Mouse (Mus musculus) adrenal gland, postnatal 10 days (tissue): Measurements from ENCODE around the gene Serhl. TPM values are rescaled to one million over a fixed set of nuclear protein-coding genes. Genes with fewer than 3 reads are reported as not detected.

Experiments used
- DNase-seq: peaks from one replicate; pipeline ENCODE4 v3.0.0; 2021; ENCODE audit warnings: mixed read lengths
- total RNA-seq, 2 experiments: library from RNA; stranded (reverse); gene quantifications; 2 replicates each; pipeline ENCODE4 v1.2.3; 2021

Serhl gene
- total RNA-seq, 2 experiments from 2014 or later: 71.2 to 89.2 TPM

DNA sequence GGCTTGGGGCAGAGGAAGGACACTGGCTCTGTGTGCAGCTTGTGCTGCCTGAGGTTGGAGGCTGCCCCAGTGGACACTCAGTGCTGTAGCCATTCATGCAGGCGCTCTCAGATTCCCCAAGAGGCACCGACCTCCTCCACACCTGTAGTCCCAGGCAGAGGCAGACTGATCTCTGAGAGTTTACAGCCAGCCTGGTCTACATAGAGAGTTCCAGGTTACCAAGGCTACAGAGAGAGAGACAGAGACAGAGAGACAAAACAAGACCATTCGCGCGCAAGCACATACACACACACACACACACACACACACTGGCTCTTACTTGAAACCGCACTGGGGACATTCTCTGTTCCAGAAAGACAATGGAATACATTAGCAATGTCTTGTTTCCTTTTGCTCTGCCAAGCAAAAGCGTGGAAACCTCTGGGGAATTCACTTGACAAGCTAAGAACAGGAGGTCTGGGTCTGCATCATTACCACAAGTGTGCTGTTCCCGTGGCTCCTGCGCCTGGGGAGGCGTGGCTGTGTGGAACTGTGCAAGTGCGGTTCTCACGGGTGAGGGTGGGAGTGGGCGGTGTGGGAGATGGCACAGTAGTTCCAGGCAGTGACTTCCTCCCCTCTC, 5.2 kb upstream of the Serhl start:
- peak; percentile 30 for DNase-seq

DNA sequence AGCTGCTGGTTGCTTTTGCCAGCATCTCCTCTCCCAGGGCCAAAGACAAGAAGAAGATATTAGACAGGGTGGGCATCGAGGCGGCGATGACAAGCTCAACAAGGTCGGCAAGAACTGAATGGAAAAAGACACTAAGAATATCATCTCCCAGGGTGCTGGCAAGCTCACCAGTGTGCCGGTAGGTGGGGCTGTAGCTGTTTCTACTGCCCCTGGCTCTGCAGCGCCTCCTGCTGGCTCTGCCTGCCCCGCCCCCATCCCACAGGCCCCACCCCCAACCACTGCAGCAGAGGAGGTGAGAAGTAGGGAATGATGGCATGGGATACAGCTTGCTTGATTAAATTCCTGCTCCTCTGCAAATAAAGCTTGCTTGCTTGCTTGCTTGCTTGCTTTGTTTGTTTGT, 3.4 kb upstream of the Serhl start:
- peak; percentile 79 for DNase-seq

DNA sequence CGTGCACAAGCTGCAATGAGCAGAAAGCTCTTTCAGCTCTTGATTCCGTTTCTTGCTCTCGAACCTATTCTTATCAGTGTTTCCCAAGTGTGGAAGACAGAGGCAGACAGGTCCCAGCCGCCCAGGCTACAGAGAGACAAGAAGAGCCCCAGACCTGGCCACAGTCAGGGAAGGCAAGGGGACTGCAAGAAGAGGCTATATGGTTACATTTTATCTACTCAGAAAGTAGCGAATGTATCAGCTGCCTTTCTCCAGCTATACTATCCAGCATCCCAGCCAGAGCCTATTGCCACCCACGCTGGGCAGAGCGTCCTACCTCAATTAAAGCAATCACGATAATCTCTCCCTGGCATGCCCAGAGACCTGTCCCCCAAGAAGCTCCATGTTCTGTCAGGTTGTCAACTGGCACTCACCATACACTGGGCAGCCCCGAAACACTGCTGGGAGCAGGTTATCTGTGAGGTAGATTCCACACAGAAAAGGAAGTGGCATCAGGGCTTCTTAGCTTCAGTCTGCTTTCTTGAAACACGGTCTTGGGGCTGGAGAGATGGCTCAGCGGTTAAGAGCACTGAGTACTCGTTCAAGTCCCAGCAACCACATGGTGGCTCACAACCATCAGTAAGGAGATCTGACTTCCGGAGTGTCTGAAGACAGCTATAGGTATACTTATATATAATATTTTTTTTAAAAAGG, 2.5 kb upstream of the Serhl start:
- DNase-seq: no peak

- DNase-seq: no peak
These were observed 544 bp upstream of the Serhl start for GRCm38 (mm10) chr15:83088495-83089428.

DNA sequence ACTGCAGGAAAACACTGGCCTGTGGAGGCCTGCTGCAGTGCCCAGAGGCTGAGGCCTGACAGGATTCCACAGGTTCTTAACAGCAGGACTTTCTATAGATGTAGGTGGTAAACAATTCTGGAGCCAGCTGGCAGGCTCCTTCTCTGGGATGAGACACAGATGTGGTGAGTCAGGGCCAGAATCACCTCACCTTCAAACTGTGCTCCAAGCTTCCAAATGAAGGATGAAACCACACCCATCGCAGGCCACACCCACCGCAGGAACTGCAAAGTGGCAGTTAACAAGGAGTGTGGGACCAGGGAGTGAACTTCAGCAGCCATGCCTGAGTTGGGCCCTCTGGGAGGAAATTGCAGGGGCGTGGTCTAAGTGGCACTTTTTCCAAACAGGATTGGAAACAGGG, 1.6 kb downstream of the Serhl start:
- DNase-seq: no peak

- peak; percentile 58 for DNase-seq
These were observed 4.4 kb downstream of the Serhl start for GRCm38 (mm10) chr15:83093687-83094086.

DNA sequence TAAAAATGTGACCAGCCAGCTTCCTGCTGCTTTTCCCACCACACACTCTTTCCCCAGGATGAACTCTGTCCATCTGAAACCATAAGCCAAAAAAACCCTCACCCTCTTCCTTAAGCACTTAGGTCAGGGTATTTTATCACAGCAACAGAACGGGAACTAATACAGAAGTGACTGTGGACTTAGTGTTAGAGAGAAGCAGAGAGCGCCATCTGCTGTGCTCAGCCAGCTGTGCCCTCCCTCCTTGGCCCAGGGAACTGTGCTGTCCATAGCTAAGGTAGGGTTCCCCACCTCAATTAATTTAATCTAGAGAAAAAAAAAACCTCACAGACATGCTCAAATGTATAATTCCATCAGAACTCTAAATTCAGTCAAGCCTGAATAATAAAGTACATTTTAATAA, 6.6 kb downstream of the Serhl start:
- DNase-seq: no peak

GRCm38 (mm10) chr15:83099533-83100331, 10.4 kb downstream of the Serhl start:
- peak; percentile 98 for DNase-seq

DNA sequence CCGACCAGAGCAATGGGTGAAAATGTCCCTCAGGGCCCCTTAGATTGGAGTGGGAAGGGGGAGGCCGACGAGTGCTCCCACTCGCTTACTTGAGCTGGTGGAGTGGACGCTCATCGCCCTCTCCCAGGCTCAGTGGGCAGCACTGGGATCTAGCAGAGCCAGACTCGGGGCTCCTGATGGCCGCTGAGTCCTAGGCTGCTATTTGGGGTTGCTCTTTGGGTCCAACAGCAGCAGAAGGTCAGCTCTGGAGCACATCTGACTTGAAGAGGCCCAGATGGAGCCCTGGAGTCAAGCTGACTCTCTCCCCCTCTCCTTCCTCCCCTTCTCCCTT, 11.0 kb downstream of the Serhl start:
- DNase-seq: no peak

- DNase-seq: no peak
These were observed 13.8 kb downstream of the Serhl start for GRCm38 (mm10) chr15:83103111-83103510.

GRCm38 (mm10) chr15:83106426-83106825, 17.1 kb downstream of the Serhl start:
- DNase-seq: no peak

GRCm38 (mm10) chr15:83107814-83108213, 18.5 kb downstream of the Serhl start:
- DNase-seq: no peak

DNA sequence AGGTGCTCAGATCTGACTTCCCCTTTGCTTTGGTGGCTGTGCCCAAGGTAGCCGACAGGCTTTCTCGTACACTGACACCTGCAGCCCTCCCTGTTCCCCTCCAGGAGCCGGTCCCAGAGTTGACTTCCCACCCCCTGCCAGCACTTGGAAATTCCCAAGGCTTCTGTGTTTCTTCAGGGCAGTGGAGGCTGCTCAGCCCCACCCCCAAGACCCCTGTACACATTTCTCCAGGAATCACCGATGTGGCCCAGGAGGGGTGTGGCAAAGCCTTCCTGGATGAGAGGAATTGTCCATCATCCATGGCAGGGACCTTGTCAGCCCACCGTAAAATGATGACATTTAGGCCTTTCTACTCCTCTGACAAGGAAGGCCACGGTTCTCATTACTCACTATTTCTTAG, 22.0 kb downstream of the Serhl start:
- DNase-seq: no peak

GRCm38 (mm10) chr15:83111874-83112273, 22.6 kb downstream of the Serhl start:
- no peak for DNase-seq

DNA sequence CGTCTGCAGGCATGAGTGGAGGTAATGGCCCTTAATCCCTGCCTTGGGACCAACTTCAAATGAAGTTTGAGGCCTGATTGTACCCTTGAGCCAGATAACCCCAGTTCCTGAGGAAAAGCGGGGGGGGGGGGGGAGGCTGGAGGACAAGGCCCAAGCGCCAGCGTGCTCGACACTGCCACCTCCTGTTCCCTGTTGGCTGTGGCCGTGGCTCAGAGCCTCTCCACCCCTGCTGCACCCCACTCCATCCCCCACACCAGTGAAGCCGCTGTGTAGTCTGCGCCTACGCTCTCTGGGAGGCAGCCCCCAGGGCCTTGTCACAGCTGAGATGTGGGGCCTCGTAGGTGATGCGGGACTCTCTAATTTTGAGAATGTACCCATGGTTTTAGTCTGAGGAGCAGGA, 23.6 kb downstream of the Serhl start:
- peak; percentile 90 for DNase-seq

DNA sequence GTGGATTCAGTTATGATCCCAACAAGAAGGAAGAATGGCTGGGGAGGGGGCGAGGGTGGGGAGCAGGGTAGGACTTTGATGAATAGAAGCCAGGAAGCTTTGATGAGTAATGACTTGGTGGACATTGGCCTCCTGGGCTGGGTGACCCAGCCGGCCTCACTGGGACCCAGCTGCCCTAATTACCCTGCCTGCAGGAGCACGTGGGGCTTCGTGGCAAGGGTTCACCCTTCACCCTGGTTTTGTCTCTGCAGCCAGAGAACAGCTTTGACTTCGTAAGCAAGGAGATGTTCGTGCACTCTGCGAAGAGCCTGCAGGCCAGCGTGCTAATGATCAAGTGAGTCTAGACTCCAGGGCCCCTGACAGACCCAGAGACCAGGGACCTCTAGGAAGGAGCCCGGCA, 24.8 kb downstream of the Serhl start:
- DNase-seq: no peak

DNA sequence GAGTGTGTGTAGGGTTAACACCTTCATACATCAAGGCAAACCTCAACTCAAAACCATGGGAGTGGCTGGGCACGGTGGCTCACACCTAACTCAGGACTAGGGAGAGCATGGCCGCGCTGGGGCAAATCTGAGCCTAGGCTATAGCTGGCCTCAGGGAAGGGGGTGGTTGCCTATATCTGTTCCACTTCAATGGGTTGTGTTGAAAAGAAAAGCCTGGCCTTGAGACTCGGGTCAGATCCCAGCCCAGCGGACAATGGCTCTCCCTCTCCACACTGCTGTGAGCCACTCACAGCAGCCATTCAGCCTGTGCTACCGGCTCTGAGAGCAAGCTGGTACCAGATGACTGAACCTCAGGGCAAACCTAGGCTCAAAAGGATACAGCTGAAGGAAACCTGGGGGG, 25.8 kb downstream of the Serhl start:
- no peak for DNase-seq

DNA sequence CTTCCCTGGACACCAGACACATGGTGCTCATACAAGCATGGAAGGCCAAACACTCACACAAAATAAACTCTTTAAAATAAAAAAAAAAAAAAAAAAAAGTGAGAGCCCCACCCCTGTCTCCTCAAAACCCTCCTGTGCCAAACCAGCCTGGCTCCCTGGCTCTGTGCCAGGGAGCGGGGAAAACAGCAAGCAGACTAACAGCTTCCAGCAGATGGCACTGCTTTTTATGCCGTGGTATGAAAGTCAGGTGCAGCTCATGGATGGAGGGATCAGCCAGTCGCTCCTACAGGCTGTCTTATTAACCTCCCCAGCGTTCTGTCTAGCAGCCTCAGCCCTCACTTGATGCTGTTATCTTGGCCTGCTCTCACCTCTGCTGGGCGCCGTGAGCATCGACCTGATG, 29.1 kb downstream of the Serhl start:
- DNase-seq: peak; percentile 75

- DNase-seq: peak; percentile 57
These were observed 32.6 kb downstream of the Serhl start for GRCm38 (mm10) chr15:83121709-83122565.

DNA sequence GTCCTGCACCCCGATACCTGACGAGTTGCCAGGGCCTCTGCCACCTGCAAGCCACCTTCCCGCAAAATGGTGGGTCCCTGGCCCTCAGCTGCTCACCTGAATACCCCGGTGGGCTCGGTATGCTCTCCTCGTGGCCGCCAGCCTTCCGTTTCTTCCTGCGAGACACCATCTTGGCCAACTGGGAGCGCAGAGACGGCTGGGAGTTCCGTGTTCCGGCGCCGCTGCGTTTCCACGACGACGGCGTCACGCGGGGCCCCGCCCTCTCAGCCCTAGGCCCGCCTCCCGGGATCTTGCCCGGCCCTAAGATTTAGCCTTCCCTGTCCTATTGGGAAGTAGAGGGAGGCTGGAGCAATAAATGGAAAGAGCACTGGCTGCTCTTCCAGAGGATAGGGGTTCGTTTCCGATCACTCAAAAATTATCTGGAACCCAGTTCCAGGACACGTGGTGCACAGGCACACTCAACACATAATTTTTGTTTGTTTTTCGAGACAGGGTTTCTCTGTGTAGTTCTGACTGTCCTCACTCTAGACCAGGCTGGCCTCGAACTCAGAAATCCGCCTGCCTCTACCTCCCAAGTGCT, 33.4 kb downstream of the Serhl start, which contains the start of gene Rrp7a:
TSS of gene Rrp7a (minus strand) at position 236 of the 580 bp plus-strand sequence.
- DNase-seq: peak; percentile 98

DNA sequence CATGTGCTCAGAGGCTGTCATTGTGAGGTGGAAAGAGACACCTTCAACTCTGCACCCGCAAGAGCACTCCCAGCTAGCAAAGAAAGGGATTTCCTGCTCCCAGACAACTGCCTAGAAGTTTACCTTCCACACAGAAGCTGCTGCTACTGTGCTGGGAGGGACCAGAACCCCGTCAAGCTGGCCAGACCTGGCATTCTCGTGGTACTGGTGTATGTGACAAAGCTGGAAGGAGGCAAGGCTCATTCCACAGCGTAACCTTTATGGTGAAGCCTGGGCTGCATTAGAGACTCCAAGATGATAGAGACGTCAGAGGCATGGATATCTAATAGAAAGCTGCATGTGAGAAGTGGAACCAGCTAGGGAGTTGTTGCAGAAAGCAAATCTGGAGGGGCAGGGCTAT, 35.3 kb downstream of the Serhl start:
- no peak for DNase-seq
